Mouse (Mus musculus) neural tube, embryonic 12.5 days (tissue): ENCODE measurements around the gene Gm20532. TPM values are rescaled to one million over a fixed set of nuclear protein-coding genes. Genes with fewer than 3 reads are reported as not detected.

ENCODE experiments used
- ATAC-seq: fragments of 200-750 bp; cut with Nextera tagmentation; 2 replicates; pipeline ENCODE4 v1.8.0; 2017; ENCODE audit warnings: low read depth, mild to moderate bottlenecking, moderate TSS enrichment, moderate library complexity; ENCODE audit not compliant: low FRiP score
- H3K27ac ChIP-seq: fragments of 300-500 bp; sonication (generic); 2 replicates; pipeline ENCODE4 v1.5.1; 2016
- H3K27me3 ChIP-seq: fragments of 300-500 bp; sonication (generic); replicated peaks from 2 replicates; pipeline ENCODE4 v1.6.1; 2016; ENCODE audit warnings: mild to moderate bottlenecking
- H3K36me3 ChIP-seq: fragments of 300-500 bp; sonication (generic); 2 replicates; pipeline ENCODE4 v1.6.1; 2016; ENCODE audit warnings: mild to moderate bottlenecking
- H3K4me1 ChIP-seq: fragments of 300-500 bp; sonication (generic); 2 replicates; pipeline ENCODE4 v1.6.1; 2016
- H3K4me2 ChIP-seq: fragments of 300-500 bp; sonication (generic); replicated peaks from 2 replicates; pipeline ENCODE4 v1.6.1; 2016; ENCODE audit warnings: mild to moderate bottlenecking
- H3K4me3 ChIP-seq: fragments of 300-500 bp; sonication (generic); 2 replicates; pipeline ENCODE4 v1.5.1; 2016
- H3K9ac ChIP-seq: fragments of 300-500 bp; sonication (generic); 2 replicates; pipeline ENCODE4 v1.6.1; 2016; ENCODE audit warnings: mild to moderate bottlenecking
- H3K9me3 ChIP-seq: fragments of 300-500 bp; sonication (generic); 2 replicates; pipeline ENCODE4 v1.6.1; 2016; ENCODE audit warnings: mild to moderate bottlenecking
- WGBS: fragments of 180-500 bp; shearing (Covaris S2); methylation state at CpG from one replicate; pipeline ENCODE4 v1.1.7; 2016; 5-methylcytosine and 5-hydroxymethylcytosine counted together
- polyA plus RNA-seq: library from polyadenylated mRNA; unstranded; fragments of >200 nt; fragmentation: Nextera tagmentation; extraction: Ambion mirVana; gene quantifications from 2 replicates; pipeline ENCODE4 v1.2.1, GENCODE M21; 2016

The Gm20532 gene
- polyA plus RNA-seq: not detected in 2 replicates

GRCm38 (mm10) chr2:26586294-26587043 lies at the start of gene Gm20532:
Gene Gm20532, plus strand, starts transcription at chr2:26586639.
- Histone ChIP-seq H3K36me3 (no peaks in the 10 kb centered on the region), H3K27ac (peak within 1 kb of the TSS; percentile 38; the same call in 1 of the 2 replicates)

DNA sequence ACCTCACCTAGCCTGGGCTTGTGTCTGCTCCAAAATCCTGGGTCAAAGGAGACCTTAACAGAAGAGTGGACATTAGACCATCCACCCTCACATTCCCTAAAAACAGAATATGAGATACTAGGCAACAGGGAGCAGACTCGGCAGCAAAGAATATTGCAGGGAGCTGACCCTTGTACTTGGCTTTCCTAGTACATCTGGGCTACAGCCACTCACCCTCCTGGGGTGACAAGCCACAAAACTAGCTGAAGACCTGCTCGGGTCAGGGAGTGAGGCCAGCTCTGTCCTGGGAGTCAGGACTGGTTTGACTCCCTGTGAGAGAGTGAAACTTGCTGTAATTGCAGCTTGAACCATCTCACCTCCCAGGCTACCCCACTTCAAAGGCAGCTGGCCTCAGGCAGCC lies 46.9 kb upstream of the Gm20532 start:
- Histone ChIP-seq H3K36me3 (no peaks in the 10 kb centered on the region), H3K9me3 (no peaks in the 10 kb centered on the region), H3K4me3 (no peak overlapping the region), H3K9ac (no peak overlapping the region), H3K27me3 (no peaks in the 10 kb centered on the region), H3K27ac (no peak overlapping the region), H3K4me2 (no peak overlapping the region), H3K4me1 (peaks cover 35% of the 10 kb centered on the region)
- ATAC-seq: no peak
- WGBS: 47% methylated on average over 2 of the region's 2 CpGs

More at GRCm38 (mm10) chr2:26586294-26587043, at the start of gene Gm20532:
- H3K4me2 ChIP-seq: peak within 1 kb of the TSS; percentile 76
- ATAC-seq: peak; percentile 82
- H3K4me1 ChIP-seq: peaks cover 9% of the 10 kb centered on the region
- H3K27me3 ChIP-seq: no peaks in the 10 kb centered on the region; the same call in 1 of the 2 replicates
- peak within 1 kb of the TSS; percentile 63 for H3K9ac ChIP-seq
- no peaks in the 10 kb centered on the region for H3K9me3 ChIP-seq
- H3K4me3 ChIP-seq: peak within 1 kb of the TSS; percentile 55
- 1% methylated on average over 64 of the region's 65 CpGs for WGBS

GRCm38 (mm10) chr2:26540721-26541120 lies 45.7 kb upstream of the Gm20532 start:
- Histone ChIP-seq H3K9ac (no peak overlapping the region), H3K27me3 (no peaks in the 10 kb centered on the region), H3K9me3 (no peaks in the 10 kb centered on the region), H3K4me1 (peaks cover 23% of the 10 kb centered on the region), H3K36me3 (no peaks in the 10 kb centered on the region), H3K4me3 (no peak overlapping the region), H3K27ac (no peak overlapping the region), H3K4me2 (no peak overlapping the region)
- WGBS: 25% methylated on average over 7 of the region's 7 CpGs
- ATAC-seq: no peak

- Histone ChIP-seq H3K9ac (no peak overlapping the region), H3K36me3 (no peaks in the 10 kb centered on the region), H3K4me2 (no peak overlapping the region; the same call in 1 of the 2 replicates), H3K4me1 (peaks cover 17% of the 10 kb centered on the region), H3K27ac (no peak overlapping the region; the same call in 1 of the 2 replicates), H3K9me3 (no peaks in the 10 kb centered on the region), H3K4me3 (no peak overlapping the region), H3K27me3 (no peaks in the 10 kb centered on the region)
- ATAC-seq: 0 out of 2 replicates have a peak, but pooled peaks have one; percentile 18
- 27% methylated on average over 9 of the region's 9 CpGs for WGBS
Measured at GRCm38 (mm10) chr2:26541258-26541910, 45.1 kb upstream of the Gm20532 start.

DNA sequence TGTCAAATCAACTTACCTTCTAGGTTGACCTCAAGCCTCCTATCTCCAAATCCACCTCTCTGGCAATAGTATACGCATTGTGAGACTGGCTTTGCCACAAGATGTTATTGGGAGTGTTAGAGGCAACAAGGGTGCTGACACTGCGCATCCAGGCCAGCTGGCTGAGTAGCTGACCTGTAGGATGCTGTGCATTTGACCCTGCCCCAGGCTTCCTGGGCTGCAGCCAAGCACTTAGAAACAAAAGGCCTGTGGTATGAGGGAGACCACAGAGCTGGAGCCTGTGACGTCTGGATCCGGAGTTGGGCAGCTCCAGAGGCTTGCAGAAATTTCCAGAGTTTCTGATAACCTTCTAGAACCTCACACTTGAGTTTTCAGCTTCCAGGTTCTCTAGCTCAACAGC lies 43.3 kb upstream of the Gm20532 start:
- WGBS: 68% methylated on average over 4 of the region's 4 CpGs
- no peak overlapping the region for H3K4me2 ChIP-seq
- no peak overlapping the region for H3K9ac ChIP-seq
- peaks cover 28% of the 10 kb centered on the region for H3K4me1 ChIP-seq
- no peak overlapping the region for H3K27ac ChIP-seq
- H3K4me3 ChIP-seq: no peak overlapping the region
- no peak for ATAC-seq
- no peaks in the 10 kb centered on the region for H3K36me3 ChIP-seq
- no peaks in the 10 kb centered on the region for H3K9me3 ChIP-seq
- H3K27me3 ChIP-seq: no peaks in the 10 kb centered on the region

GRCm38 (mm10) chr2:26543768-26544167 lies 42.7 kb upstream of the Gm20532 start:
- WGBS: 86% methylated on average over 8 of the region's 8 CpGs
- Histone ChIP-seq H3K9ac (no peak overlapping the region), H3K27ac (no peak overlapping the region), H3K4me3 (no peak overlapping the region), H3K4me2 (no peak overlapping the region), H3K36me3 (no peaks in the 10 kb centered on the region), H3K4me1 (peaks cover 28% of the 10 kb centered on the region), H3K27me3 (no peaks in the 10 kb centered on the region), H3K9me3 (no peaks in the 10 kb centered on the region)
- ATAC-seq: no peak

GRCm38 (mm10) chr2:26544265-26544664 lies 42.2 kb upstream of the Gm20532 start:
- Histone ChIP-seq H3K27ac (no peak overlapping the region), H3K4me3 (no peak overlapping the region), H3K9me3 (no peaks in the 10 kb centered on the region), H3K36me3 (no peaks in the 10 kb centered on the region), H3K27me3 (no peaks in the 10 kb centered on the region), H3K4me1 (peaks cover 28% of the 10 kb centered on the region), H3K4me2 (no peak overlapping the region), H3K9ac (no peak overlapping the region)
- 76% methylated on average over 3 of the region's 3 CpGs for WGBS
- ATAC-seq: no peak

GRCm38 (mm10) chr2:26547481-26547880 lies 39.0 kb upstream of the Gm20532 start:
- Histone ChIP-seq H3K9me3 (no peaks in the 10 kb centered on the region), H3K4me1 (peaks cover 15% of the 10 kb centered on the region), H3K4me3 (no peak overlapping the region), H3K27ac (no peak overlapping the region), H3K27me3 (no peaks in the 10 kb centered on the region), H3K9ac (no peak overlapping the region), H3K4me2 (no peak overlapping the region), H3K36me3 (no peaks in the 10 kb centered on the region)
- peak; percentile 53 for ATAC-seq
- WGBS: 35% methylated on average over 2 of the region's 2 CpGs

DNA sequence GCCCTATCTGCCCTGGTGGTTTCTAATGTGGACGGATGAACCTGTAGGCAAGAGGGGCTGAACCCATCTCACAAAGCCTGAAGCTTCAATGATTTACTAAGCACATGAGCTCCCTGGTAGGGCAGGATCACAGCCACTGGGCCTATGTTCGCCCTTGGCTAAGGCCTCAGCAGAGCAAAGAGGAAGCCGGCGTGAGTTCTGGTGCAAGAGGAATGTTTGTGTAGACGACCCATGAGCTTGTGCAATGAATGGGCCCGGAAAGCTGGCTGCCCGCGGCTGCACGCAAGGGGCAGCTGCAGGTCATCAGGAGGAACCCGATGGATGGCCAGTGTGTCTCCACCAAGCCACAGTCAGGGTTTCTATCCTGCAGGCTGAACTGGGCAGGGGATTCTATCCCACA lies 36.6 kb upstream of the Gm20532 start:
- WGBS: 78% methylated on average over 10 of the region's 10 CpGs
- no peak overlapping the region for H3K4me2 ChIP-seq
- no peak for ATAC-seq
- no peak overlapping the region for H3K4me3 ChIP-seq
- H3K27me3 ChIP-seq: no peaks in the 10 kb centered on the region
- no peaks in the 10 kb centered on the region for H3K36me3 ChIP-seq
- no peaks in the 10 kb centered on the region for H3K9me3 ChIP-seq
- H3K27ac ChIP-seq: no peak overlapping the region
- H3K4me1 ChIP-seq: peaks cover 15% of the 10 kb centered on the region
- H3K9ac ChIP-seq: no peak overlapping the region

DNA sequence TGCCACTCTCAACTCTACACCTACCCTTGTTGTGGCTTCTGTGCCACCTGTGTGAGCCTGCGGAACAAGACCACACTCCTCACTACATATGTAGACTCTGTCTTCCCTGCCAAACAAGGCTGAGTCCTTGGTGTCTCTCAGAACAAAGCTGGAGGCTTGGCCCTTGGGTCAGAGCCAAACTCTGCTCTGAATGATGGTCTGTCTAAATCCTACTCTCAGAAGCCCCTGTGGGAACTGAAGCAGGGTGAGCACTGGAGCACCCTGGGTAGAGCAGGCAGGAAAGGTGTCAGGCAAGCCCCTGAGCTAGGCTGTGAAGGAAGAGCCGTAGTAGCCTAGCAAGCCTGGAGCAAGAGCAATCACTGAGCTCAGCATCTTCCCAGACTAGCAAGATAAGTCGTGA lies 36.2 kb upstream of the Gm20532 start:
- Histone ChIP-seq H3K36me3 (no peaks in the 10 kb centered on the region), H3K4me1 (peaks cover 15% of the 10 kb centered on the region), H3K27ac (no peak overlapping the region), H3K4me2 (no peak overlapping the region), H3K9me3 (no peaks in the 10 kb centered on the region), H3K4me3 (no peak overlapping the region), H3K9ac (no peak overlapping the region), H3K27me3 (no peaks in the 10 kb centered on the region)
- no peak for ATAC-seq
- 78% methylated on average over 3 of the region's 3 CpGs for WGBS

DNA sequence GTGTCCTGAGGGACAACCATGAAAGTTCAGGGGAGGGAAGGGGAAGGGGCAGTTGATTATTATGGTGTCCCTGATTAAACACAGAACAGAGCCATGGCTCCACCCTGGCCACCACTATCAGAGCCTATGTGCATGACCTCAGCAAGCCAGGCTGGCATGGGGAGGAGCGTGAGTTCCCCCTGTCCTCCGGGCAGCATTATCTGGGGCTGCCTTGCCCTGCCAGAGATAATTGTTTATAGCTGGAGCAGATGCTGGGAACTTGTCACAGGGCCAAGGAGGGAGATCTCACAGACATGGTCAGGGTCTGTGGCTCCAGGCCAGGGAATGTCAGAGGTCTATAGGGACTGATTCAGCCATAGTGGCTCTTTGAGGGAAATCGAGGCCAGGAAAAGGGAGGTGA lies 35.7 kb upstream of the Gm20532 start:
- no peaks in the 10 kb centered on the region for H3K9me3 ChIP-seq
- H3K27me3 ChIP-seq: no peaks in the 10 kb centered on the region
- H3K4me3 ChIP-seq: no peak overlapping the region
- peaks cover 15% of the 10 kb centered on the region for H3K4me1 ChIP-seq
- WGBS: 81% methylated on average over 3 of the region's 3 CpGs
- H3K9ac ChIP-seq: no peak overlapping the region
- ATAC-seq: no peak
- H3K27ac ChIP-seq: no peak overlapping the region
- no peak overlapping the region for H3K4me2 ChIP-seq
- no peaks in the 10 kb centered on the region for H3K36me3 ChIP-seq

GRCm38 (mm10) chr2:26551446-26551845 lies 35.0 kb upstream of the Gm20532 start:
- Histone ChIP-seq H3K4me1 (peaks cover 15% of the 10 kb centered on the region), H3K36me3 (no peaks in the 10 kb centered on the region), H3K4me2 (no peak overlapping the region), H3K27me3 (no peaks in the 10 kb centered on the region; the same call in 1 of the 2 replicates), H3K27ac (no peak overlapping the region), H3K4me3 (no peak overlapping the region), H3K9me3 (no peaks in the 10 kb centered on the region), H3K9ac (no peak overlapping the region)
- no peak for ATAC-seq
- 78% methylated on average over 8 of the region's 8 CpGs for WGBS
